Mouse (Mus musculus): ENCODE results near the gene 4921536K21Rik.
"Not testable (repeated sequence)": the region's sequence is repeated elsewhere in the genome, so short reads cannot be mapped to it uniquely, and the experiment has no call there.

The 4921536K21Rik gene

GRCm38 (mm10) chr11:3911440-3911839 lies 16.5 kb upstream of the 4921536K21Rik start:
- not testable (repeated sequence) for DNase-seq (ENCODE audit: extremely low spot score, low read depth, low spot score)

GRCm38 (mm10) chr11:3910513-3911310 lies 15.8 kb upstream of the 4921536K21Rik start:
- no peak for DNase-seq (ENCODE audit: extremely low spot score, low read depth, low spot score)

GRCm38 (mm10) chr11:3909236-3909635 lies 14.3 kb upstream of the 4921536K21Rik start:
- no peak for DNase-seq (ENCODE audit: extremely low spot score, low read depth, low spot score)

- DNase-seq (ENCODE audit: extremely low spot score, low read depth, low spot score): no peak
These were observed 10.5 kb upstream of the 4921536K21Rik start for GRCm38 (mm10) chr11:3905446-3905845.

- DNase-seq (ENCODE audit: extremely low spot score, low read depth, low spot score): no peak
These were observed 9.8 kb upstream of the 4921536K21Rik start for GRCm38 (mm10) chr11:3904673-3905072.

GRCm38 (mm10) chr11:3903046-3903445 lies 8.1 kb upstream of the 4921536K21Rik start:
- no peak for DNase-seq (ENCODE audit: extremely low spot score, low read depth, low spot score)

- no peak for DNase-seq (ENCODE audit: extremely low spot score, low read depth, low spot score)
These were observed 7.6 kb upstream of the 4921536K21Rik start for GRCm38 (mm10) chr11:3902516-3902915.

- no peak for DNase-seq (ENCODE audit: extremely low spot score, low read depth, low spot score)
These were observed 5.4 kb upstream of the 4921536K21Rik start for GRCm38 (mm10) chr11:3900296-3900695.

- no peak for DNase-seq (ENCODE audit: extremely low spot score, low read depth, low spot score)
These were observed 1.0 kb upstream of the 4921536K21Rik start for GRCm38 (mm10) chr11:3895933-3896332.

GRCm38 (mm10) chr11:3895458-3895857 lies 560 bp upstream of the 4921536K21Rik start:
- peak; percentile 39 for DNase-seq (ENCODE audit: extremely low spot score, low read depth, low spot score)

GRCm38 (mm10) chr11:3893970-3894369 lies 928 bp downstream of the 4921536K21Rik start:
- DNase-seq (ENCODE audit: extremely low spot score, low read depth, low spot score): no peak

- DNase-seq (ENCODE audit: extremely low spot score, low read depth, low spot score): no peak
These were observed 7.6 kb downstream of the 4921536K21Rik start for GRCm38 (mm10) chr11:3887331-3887730.

GRCm38 (mm10) chr11:3883711-3884110 lies 11.2 kb downstream of the 4921536K21Rik start:
- no peak for DNase-seq (ENCODE audit: extremely low spot score, low read depth, low spot score)

GRCm38 (mm10) chr11:3879836-3880235 lies 15.1 kb downstream of the 4921536K21Rik start:
- no peak for DNase-seq (ENCODE audit: extremely low spot score, low read depth, low spot score)

- no peak for DNase-seq (ENCODE audit: extremely low spot score, low read depth, low spot score)
These were observed 16.2 kb downstream of the 4921536K21Rik start for GRCm38 (mm10) chr11:3878660-3879059.

- DNase-seq (ENCODE audit: extremely low spot score, low read depth, low spot score): no peak
These were observed 18.5 kb downstream of the 4921536K21Rik start for GRCm38 (mm10) chr11:3876419-3876818.

GRCm38 (mm10) chr11:3864343-3864742 lies 30.6 kb downstream of the 4921536K21Rik start:
- DNase-seq (ENCODE audit: extremely low spot score, low read depth, low spot score): no peak

GRCm38 (mm10) chr11:3863454-3864112 lies 31.3 kb downstream of the 4921536K21Rik start, which contains the start of gene Osbp2:
Gene Osbp2, minus strand, starts transcription at chr11:3863903.
- no peak for DNase-seq (ENCODE audit: extremely low spot score, low read depth, low spot score)

- DNase-seq (ENCODE audit: extremely low spot score, low read depth, low spot score): no peak
These were observed 32.0 kb downstream of the 4921536K21Rik start for GRCm38 (mm10) chr11:3862661-3863453.

GRCm38 (mm10) chr11:3860361-3860760 lies 34.5 kb downstream of the 4921536K21Rik start:
- DNase-seq (ENCODE audit: extremely low spot score, low read depth, low spot score): no peak

GRCm38 (mm10) chr11:3859778-3860177 lies 35.1 kb downstream of the 4921536K21Rik start:
- no peak for DNase-seq (ENCODE audit: extremely low spot score, low read depth, low spot score)

All from hindlimb bud, embryonic 11.5 days (tissue).